Mouse (Mus musculus) liver, postnatal 0 days (tissue): ENCODE measurements around the gene Tmem116.

Experiments
- CTCF ChIP-seq: sonication (generic); IDR thresholded peaks from 2 replicates; pipeline ENCODE4 v1.5.1; 2016; ENCODE audit warnings: antibody characterized with exemption, low read depth
- EP300 ChIP-seq: IDR thresholded peaks from 2 replicates; pipeline ENCODE4 v1.6.1; 2016; ENCODE audit warnings: antibody characterized with exemption, low read depth, mild to moderate bottlenecking

GRCm38 (mm10) chr5:121549196-121549595 lies 97.5 kb downstream of the Tmem116 start:
- TF ChIP-seq CTCF: no peak
- no peak for TF ChIP-seq EP300
